Mouse (Mus musculus): ENCODE data around the gene Myg1.
"Not testable (repeated sequence)": the region's sequence is repeated elsewhere in the genome, so short reads cannot be mapped to it uniquely, and the experiment has no call there.

Myg1 gene

GRCm38 (mm10) chr15:102331610-102332015 lies at the start of gene Myg1:
Myg1 (plus strand) TSS chr15:102331709.
- DNase-seq (ENCODE audit: low read depth in 2 of 2, low spot score in 2 of 2): peak; percentile 66 to 80

- DNase-seq (ENCODE audit: low read depth in 2 of 2, low spot score in 2 of 2): no peak
Measured at GRCm38 (mm10) chr15:102282463-102283292, 48.8 kb upstream of the Myg1 start.

GRCm38 (mm10) chr15:102283648-102284047 lies 47.9 kb upstream of the Myg1 start:
- no peak for DNase-seq (ENCODE audit: low read depth in 2 of 2, low spot score in 2 of 2)

- DNase-seq (ENCODE audit: low read depth in 2 of 2, low spot score in 2 of 2): peak in 1 of 2 experiments; percentile 56
Measured at GRCm38 (mm10) chr15:102287395-102287794, 44.1 kb upstream of the Myg1 start.

- DNase-seq (ENCODE audit: low read depth in 2 of 2, low spot score in 2 of 2): peak; percentile 89 to 94
Measured at GRCm38 (mm10) chr15:102295633-102296367, 35.7 kb upstream of the Myg1 start, which contains the start of gene Espl1. Espl1 (plus strand) TSS chr15:102296266.

GRCm38 (mm10) chr15:102296368-102297006 lies 35.0 kb upstream of the Myg1 start:
- DNase-seq (ENCODE audit: low read depth in 2 of 2, low spot score in 2 of 2): no peak

GRCm38 (mm10) chr15:102302542-102302941 lies 29.0 kb upstream of the Myg1 start:
- no peak for DNase-seq (ENCODE audit: low read depth in 2 of 2, low spot score in 2 of 2)

GRCm38 (mm10) chr15:102308717-102309116 lies 22.8 kb upstream of the Myg1 start:
- no peak for DNase-seq (ENCODE audit: low read depth in 2 of 2, low spot score in 2 of 2)

- DNase-seq (ENCODE audit: low read depth in 2 of 2, low spot score in 2 of 2): no peak
Measured at GRCm38 (mm10) chr15:102310074-102310845, 21.2 kb upstream of the Myg1 start.

- DNase-seq (ENCODE audit: low read depth in 2 of 2, low spot score in 2 of 2): no peak
Measured at GRCm38 (mm10) chr15:102311489-102311888, 20.0 kb upstream of the Myg1 start.

GRCm38 (mm10) chr15:102315292-102315691 lies 16.2 kb upstream of the Myg1 start:
- no peak for DNase-seq (ENCODE audit: low read depth in 2 of 2, low spot score in 2 of 2)

GRCm38 (mm10) chr15:102316263-102316662 lies 15.2 kb upstream of the Myg1 start:
- DNase-seq (ENCODE audit: low read depth in 2 of 2, low spot score in 2 of 2): peak; percentile 59 to 73

GRCm38 (mm10) chr15:102324654-102325473 lies 6.6 kb upstream of the Myg1 start:
- no peak for DNase-seq (ENCODE audit: low read depth in 2 of 2, low spot score in 2 of 2)

GRCm38 (mm10) chr15:102326022-102326576 lies 5.4 kb upstream of the Myg1 start, which contains the start of gene Pfdn5:
Pfdn5 (plus strand) TSS chr15:102326116.
- DNase-seq (ENCODE audit: low read depth in 2 of 2, low spot score in 2 of 2): peak; percentile 77

- no peak for DNase-seq (ENCODE audit: low read depth in 2 of 2, low spot score in 2 of 2)
Measured at GRCm38 (mm10) chr15:102326892-102327291, 4.6 kb upstream of the Myg1 start.

GRCm38 (mm10) chr15:102335254-102335653 lies 3.7 kb downstream of the Myg1 start:
- DNase-seq (ENCODE audit: low read depth in 2 of 2, low spot score in 2 of 2): no peak

GRCm38 (mm10) chr15:102335925-102336324 lies 4.4 kb downstream of the Myg1 start:
- not testable (repeated sequence) for DNase-seq (ENCODE audit: low read depth in 2 of 2, low spot score in 2 of 2)

GRCm38 (mm10) chr15:102336946-102337345 lies 5.4 kb downstream of the Myg1 start:
- no peak for DNase-seq (ENCODE audit: low read depth in 2 of 2, low spot score in 2 of 2)

GRCm38 (mm10) chr15:102339612-102340011 lies 8.1 kb downstream of the Myg1 start:
- DNase-seq (ENCODE audit: low read depth in 2 of 2, low spot score in 2 of 2): no peak

GRCm38 (mm10) chr15:102341580-102341979 lies 10.1 kb downstream of the Myg1 start:
- peak; percentile 53 to 72 for DNase-seq (ENCODE audit: low read depth in 2 of 2, low spot score in 2 of 2)
